Mouse (Mus musculus): ENCODE data around the gene Il3. TPM values are rescaled to one million over a fixed set of nuclear protein-coding genes. Genes with fewer than 3 reads are reported as not detected.

Il3 gene
- total and polyA plus RNA-seq, 2 experiments from 2014 or later: not detected

- Histone ChIP-seq H3K9ac (replicated peaks; ENCODE audit: low read length) (no peak overlapping the region), H3K4me2 (ENCODE audit: low read depth, low read length) (no peak overlapping the region), H3K36me3 (ENCODE audit: insufficient read depth, low read length) (no peaks in the 10 kb centered on the region), H3K4me1 (ENCODE audit: insufficient read depth, low read length) (no peaks in the 10 kb centered on the region), H3K27me3 (ENCODE audit: insufficient read depth, low read length) (no peaks in the 10 kb centered on the region), H3K9me3 (ENCODE audit: low read length) (no peaks in the 10 kb centered on the region), H3K4me3 (ENCODE audit: low read length) (no peak overlapping the region), H3K27ac (no peak overlapping the region)
- ATAC-seq: peak; percentile 85
- DNase-seq (ENCODE audit: low spot score): peak; percentile 89
- TF ChIP-seq CTCF (IDR thresholded peaks at IDR 0.05; ENCODE audit: low read depth): peak; percentile 87
- WGBS: 41% methylated on average over 3 of the region's 3 CpGs
Measured at GRCm38 (mm10) chr11:54256624-54257376, 10.3 kb downstream of the Il3 start.

- DNase-seq (ENCODE audit: low spot score) (peak; percentile 58), ATAC-seq (0 out of 2 replicates have a peak, but pooled peaks have one; percentile 32)
- Histone ChIP-seq H3K4me2 (ENCODE audit: low read depth, low read length) (no peak overlapping the region), H3K4me1 (ENCODE audit: insufficient read depth, low read length) (no peaks in the 10 kb centered on the region), H3K9ac (replicated peaks; ENCODE audit: low read length) (no peak overlapping the region), H3K4me3 (ENCODE audit: low read length) (no peak overlapping the region), H3K27ac (no peak overlapping the region), H3K36me3 (ENCODE audit: insufficient read depth, low read length) (no peaks in the 10 kb centered on the region), H3K9me3 (ENCODE audit: low read length) (no peaks in the 10 kb centered on the region), H3K27me3 (ENCODE audit: insufficient read depth, low read length) (no peaks in the 10 kb centered on the region)
- WGBS: 67% methylated on average over 4 of the region's 4 CpGs
- TF ChIP-seq CTCF (IDR thresholded peaks at IDR 0.05; ENCODE audit: low read depth): peak; percentile 66
Measured at GRCm38 (mm10) chr11:54254114-54254513, 13.0 kb downstream of the Il3 start.

- H3K27ac ChIP-seq: no peak overlapping the region
- no peaks in the 10 kb centered on the region for H3K36me3 ChIP-seq (ENCODE audit: insufficient read depth, low read length)
- no peak overlapping the region for H3K4me3 ChIP-seq (ENCODE audit: low read length)
- no peak for TF ChIP-seq CTCF (IDR thresholded peaks at IDR 0.05; ENCODE audit: low read depth)
- no peaks in the 10 kb centered on the region for H3K27me3 ChIP-seq (ENCODE audit: insufficient read depth, low read length)
- WGBS: 92% methylated on average over 11 of the region's 11 CpGs
- DNase-seq (ENCODE audit: low spot score) (no peak), ATAC-seq (no peak)
- no peak overlapping the region for H3K9ac ChIP-seq (replicated peaks; ENCODE audit: low read length)
- H3K4me1 ChIP-seq (ENCODE audit: insufficient read depth, low read length): no peaks in the 10 kb centered on the region
- H3K9me3 ChIP-seq (ENCODE audit: low read length): no peaks in the 10 kb centered on the region
- H3K4me2 ChIP-seq (ENCODE audit: low read depth, low read length): no peak overlapping the region
Measured at GRCm38 (mm10) chr11:54250575-54250974, 16.5 kb downstream of the Il3 start.

GRCm38 (mm10) chr11:54249748-54250147, 17.3 kb downstream of the Il3 start:
- no peak overlapping the region for H3K4me3 ChIP-seq (ENCODE audit: low read length)
- H3K4me1 ChIP-seq (ENCODE audit: insufficient read depth, low read length): no peaks in the 10 kb centered on the region
- TF ChIP-seq CTCF (IDR thresholded peaks at IDR 0.05; ENCODE audit: low read depth): no peak
- H3K27me3 ChIP-seq (ENCODE audit: insufficient read depth, low read length): no peaks in the 10 kb centered on the region
- ATAC-seq (no peak), DNase-seq (ENCODE audit: low spot score) (no peak)
- WGBS: 79% methylated on average over 3 of the region's 3 CpGs
- H3K27ac ChIP-seq: no peak overlapping the region
- no peak overlapping the region for H3K4me2 ChIP-seq (ENCODE audit: low read depth, low read length)
- H3K36me3 ChIP-seq (ENCODE audit: insufficient read depth, low read length): no peaks in the 10 kb centered on the region
- no peaks in the 10 kb centered on the region for H3K9me3 ChIP-seq (ENCODE audit: low read length)
- H3K9ac ChIP-seq (replicated peaks; ENCODE audit: low read length): no peak overlapping the region

- Histone ChIP-seq H3K36me3 (ENCODE audit: insufficient read depth, low read length) (no peaks in the 10 kb centered on the region), H3K4me2 (ENCODE audit: low read depth, low read length) (no peak within 1 kb of the TSS), H3K9ac (replicated peaks; ENCODE audit: low read length) (no peak within 1 kb of the TSS), H3K9me3 (ENCODE audit: low read length) (no peaks in the 10 kb centered on the region), H3K27me3 (ENCODE audit: insufficient read depth, low read length) (no peaks in the 10 kb centered on the region), H3K4me1 (ENCODE audit: insufficient read depth, low read length) (no peaks in the 10 kb centered on the region), H3K27ac (no peak within 1 kb of the TSS), H3K4me3 (ENCODE audit: low read length) (no peak within 1 kb of the TSS)
- no peak for DNase-seq (ENCODE audit: low spot score)
- ATAC-seq: no peak
- 61% methylated on average over 11 of the region's 11 CpGs for WGBS
- TF ChIP-seq CTCF (IDR thresholded peaks at IDR 0.05; ENCODE audit: low read depth): no peak
Measured at GRCm38 (mm10) chr11:54248940-54249717, 17.9 kb downstream of the Il3 start, which contains the start of gene Csf2. Gene Csf2, minus strand, starts transcription at chr11:54249667.

- Histone ChIP-seq H3K4me3 (ENCODE audit: low read length) (no peak overlapping the region), H3K4me1 (ENCODE audit: insufficient read depth, low read length) (no peaks in the 10 kb centered on the region), H3K9me3 (ENCODE audit: low read length) (no peaks in the 10 kb centered on the region), H3K27me3 (ENCODE audit: insufficient read depth, low read length) (no peaks in the 10 kb centered on the region), H3K9ac (replicated peaks; ENCODE audit: low read length) (no peak overlapping the region), H3K27ac (no peak overlapping the region), H3K36me3 (ENCODE audit: insufficient read depth, low read length) (no peaks in the 10 kb centered on the region), H3K4me2 (ENCODE audit: low read depth, low read length) (no peak overlapping the region)
- DNase-seq (ENCODE audit: low spot score) (peak; percentile 30), ATAC-seq (no peak)
- WGBS: 71% methylated on average over 10 of the region's 10 CpGs
- TF ChIP-seq CTCF (IDR thresholded peaks at IDR 0.05; ENCODE audit: low read depth): no peak
Measured at GRCm38 (mm10) chr11:54247251-54247950, 19.7 kb downstream of the Il3 start.

Measured in hindbrain, postnatal 0 days (tissue).